Mouse (Mus musculus) forebrain, postnatal 0 days (tissue): ENCODE measurements around the gene Ddx19b. TPM values are rescaled to one million over a fixed set of nuclear protein-coding genes. Genes with fewer than 3 reads are reported as not detected.
"Not testable (repeated sequence)": the region's sequence is repeated elsewhere in the genome, so short reads cannot be mapped to it uniquely, and the experiment has no call there.

Experiments
- ATAC-seq: fragments of 200-750 bp; cut with Nextera tagmentation; 2 replicates; pipeline ENCODE4 v1.8.0; 2017; ENCODE audit warnings: mild to moderate bottlenecking, moderate library complexity
- DNase-seq: peaks from one replicate; pipeline ENCODE4 v3.0.0-alpha.2; 2015
- H3K27ac ChIP-seq: fragments of 300-500 bp; sonication (generic); 2 replicates; pipeline ENCODE4 v1.5.1; 2014; ENCODE audit warnings: low read depth, mild to moderate bottlenecking, antibody characterized with exemption, low read length, moderate library complexity, mixed read lengths
- H3K27me3 ChIP-seq: fragments of 300-500 bp; sonication (generic); 2 replicates; pipeline ENCODE4 v1.6.1; 2014; ENCODE audit warnings: mild to moderate bottlenecking, low read length, mixed read lengths; ENCODE audit not compliant: insufficient read depth
- H3K36me3 ChIP-seq: fragments of 300-500 bp; sonication (generic); 2 replicates; pipeline ENCODE4 v1.6.1; 2014; ENCODE audit warnings: mild to moderate bottlenecking, moderate library complexity; ENCODE audit not compliant: insufficient read depth
- H3K4me1 ChIP-seq: fragments of 300-500 bp; sonication (generic); 2 replicates; pipeline ENCODE4 v1.6.1; 2014; ENCODE audit warnings: antibody characterized with exemption; ENCODE audit not compliant: insufficient read depth
- H3K4me2 ChIP-seq: fragments of 300-500 bp; sonication (generic); 2 replicates; pipeline ENCODE4 v1.6.1; 2014; ENCODE audit warnings: low read depth, mild to moderate bottlenecking, moderate library complexity
- H3K4me3 ChIP-seq: fragments of 300-500 bp; sonication (generic); 2 replicates; pipeline ENCODE4 v1.5.1; 2014; ENCODE audit warnings: low read depth, low read length, mixed read lengths
- H3K9ac ChIP-seq: fragments of 300-500 bp; sonication (generic); 2 replicates; pipeline ENCODE4 v1.6.1; 2014; ENCODE audit warnings: mild to moderate bottlenecking
- H3K9me3 ChIP-seq: fragments of 300-500 bp; sonication (generic); 2 replicates; pipeline ENCODE4 v1.6.1; 2016; ENCODE audit warnings: low read length
- CTCF ChIP-seq: sonication (generic); IDR thresholded peaks from 2 replicates; pipeline ENCODE4 v1.5.1; 2016; ENCODE audit warnings: antibody characterized with exemption, control low read depth, low read depth
- WGBS: fragments of 180-500 bp; shearing (Covaris S2); extraction: QIAGEN DNeasy Blood & Tissue Kit; methylation state at CpG from one replicate; pipeline ENCODE4 v1.1.7; 2014; 5-methylcytosine and 5-hydroxymethylcytosine counted together
- microRNA-seq, 2 experiments: library from miRNA; unstranded; fragments of <30 nt; microRNA quantifications; one replicate each; pipeline ENCODE4; 2016
- polyA plus RNA-seq: library from polyadenylated mRNA; unstranded; fragments of >200 nt; fragmentation: Nextera tagmentation; extraction: Ambion mirVana; gene quantifications from 2 replicates; pipeline ENCODE4 v1.2.1, GENCODE M21; 2015
- total RNA-seq: library from RNA; depleted of rRNA; stranded (reverse); fragments of >200 nt; gene quantifications from 2 replicates; pipeline ENCODE4 v1.2.3, GENCODE M21; 2014; rRNA removed

Ddx19b gene
- total and polyA plus RNA-seq, 2 experiments from 2014 or later: 5.5 to 16.8 TPM

GRCm38 (mm10) chr8:110959071-110959780 is 72.3 kb downstream of the Ddx19b start:
- no peak for ATAC-seq
- Histone ChIP-seq H3K27me3 (no peaks in the 10 kb centered on the region), H3K27ac (no peak overlapping the region), H3K9ac (no peak overlapping the region), H3K4me1 (no peaks in the 10 kb centered on the region), H3K4me3 (no peak overlapping the region), H3K4me2 (no peak overlapping the region), H3K9me3 (no peaks in the 10 kb centered on the region), H3K36me3 (peaks cover 54% of the 10 kb centered on the region)
- DNase-seq: no peak
- no peak for TF ChIP-seq CTCF
- whole genome bisulfite sequencing: 86% methylated on average over 12 of the region's 12 CpGs

- not testable (repeated sequence) for H3K9me3 ChIP-seq, H3K9ac ChIP-seq, H3K4me1 ChIP-seq, DNase-seq, ATAC-seq, H3K4me3 ChIP-seq, H3K27ac ChIP-seq, H3K27me3 ChIP-seq, H3K4me2 ChIP-seq
- TF ChIP-seq CTCF: 0 out of 2 replicates have a peak, but pooled peaks have one; percentile 2
- peaks cover 51% of the 10 kb centered on the region for H3K36me3 ChIP-seq
- WGBS: 90% methylated on average over 7 of the region's 7 CpGs
These were observed 73.0 kb downstream of the Ddx19b start for GRCm38 (mm10) chr8:110958553-110958952.

- no peaks in the 10 kb centered on the region for H3K9me3 ChIP-seq
- peaks cover 49% of the 10 kb centered on the region for H3K36me3 ChIP-seq
- no peaks in the 10 kb centered on the region for H3K4me1 ChIP-seq
- WGBS: 91% methylated on average over 5 of the region's 5 CpGs
- H3K27me3 ChIP-seq: no peaks in the 10 kb centered on the region
- no peak overlapping the region for H3K4me2 ChIP-seq
- DNase-seq (no peak), ATAC-seq (no peak)
- no peak for TF ChIP-seq CTCF
- no peak overlapping the region for H3K4me3 ChIP-seq
- H3K27ac ChIP-seq: no peak overlapping the region
- no peak overlapping the region for H3K9ac ChIP-seq
These were observed 73.4 kb downstream of the Ddx19b start for GRCm38 (mm10) chr8:110958135-110958534.

- no peak for TF ChIP-seq CTCF
- DNase-seq: no peak
- Histone ChIP-seq H3K4me2 (no peak overlapping the region), H3K4me1 (no peaks in the 10 kb centered on the region), H3K27me3 (no peaks in the 10 kb centered on the region), H3K4me3 (no peak overlapping the region), H3K9ac (no peak overlapping the region), H3K27ac (no peak overlapping the region), H3K9me3 (no peaks in the 10 kb centered on the region), H3K36me3 (peaks cover 43% of the 10 kb centered on the region)
- ATAC-seq: no peak
- WGBS: 90% methylated on average over 19 of the region's 19 CpGs
These were observed 74.1 kb downstream of the Ddx19b start for GRCm38 (mm10) chr8:110957471-110957870.

- no peak for TF ChIP-seq CTCF
- Histone ChIP-seq H3K36me3 (peaks cover 47% of the 10 kb centered on the region), H3K4me3 (no peak overlapping the region), H3K9me3 (no peaks in the 10 kb centered on the region), H3K4me1 (no peaks in the 10 kb centered on the region), H3K4me2 (no peak overlapping the region), H3K27me3 (no peaks in the 10 kb centered on the region), H3K27ac (no peak overlapping the region), H3K9ac (no peak overlapping the region)
- no peak for ATAC-seq
- WGBS: 79% methylated on average over 15 of the region's 15 CpGs
- no peak for DNase-seq
These were observed 74.7 kb downstream of the Ddx19b start for GRCm38 (mm10) chr8:110956619-110957450.

GRCm38 (mm10) chr8:110954776-110955175 is 76.8 kb downstream of the Ddx19b start:
- no peaks in the 10 kb centered on the region for H3K4me1 ChIP-seq
- no peak overlapping the region for H3K4me2 ChIP-seq
- peaks cover 39% of the 10 kb centered on the region for H3K36me3 ChIP-seq
- no peaks in the 10 kb centered on the region for H3K27me3 ChIP-seq
- no peak overlapping the region for H3K9ac ChIP-seq
- no peaks in the 10 kb centered on the region for H3K9me3 ChIP-seq
- ATAC-seq: no peak
- no peak for TF ChIP-seq CTCF
- H3K27ac ChIP-seq: no peak overlapping the region
- no peak overlapping the region for H3K4me3 ChIP-seq
- 85% methylated on average over 8 of the region's 8 CpGs for WGBS
- DNase-seq: no peak

Small RNA genes within 50 kb of the gene (microRNA-seq; reads per million reads assigned to microRNA genes)
- gene Gm24103: 0 reads per million in 2 experiments
- gene Mir3473d: 0.12 to 0.39 reads per million in 2 experiments

Other genes starting within 250 kb of the Ddx19b start
- 10.2 and 11.1 TPM in 2 replicates for gene Il34, start 225.8 kb downstream of the Ddx19b start, total RNA-seq
- gene Il34, start 225.8 kb downstream of the Ddx19b start, polyA plus RNA-seq: 8.8 and 9.1 TPM in 2 replicates
- 50.5 and 63.5 TPM in 2 replicates for gene Cog4, start 185.2 kb downstream of the Ddx19b start, total RNA-seq
- 35.2 and 45.3 TPM in 2 replicates for gene Cog4, start 185.2 kb downstream of the Ddx19b start, polyA plus RNA-seq
- gene Sf3b3, start 185.0 kb downstream of the Ddx19b start, total RNA-seq: 80.3 and 99.2 TPM in 2 replicates
- gene Sf3b3, start 185.0 kb downstream of the Ddx19b start, polyA plus RNA-seq: 52.9 and 64.8 TPM in 2 replicates
- 8.8 and 12.4 TPM in 2 replicates for gene Fuk, start 129.3 kb downstream of the Ddx19b start, total RNA-seq
- gene Fuk, start 129.3 kb downstream of the Ddx19b start, polyA plus RNA-seq: 3.5 and 4.5 TPM in 2 replicates
- gene St3gal2, start 111.8 kb downstream of the Ddx19b start, total RNA-seq: 27.4 and 30.7 TPM in 2 replicates
- 16.0 and 22.1 TPM in 2 replicates for gene St3gal2, start 111.8 kb downstream of the Ddx19b start, polyA plus RNA-seq
- 32.5 and 44.3 TPM in 2 replicates for gene Ddx19a, start 34.0 kb downstream of the Ddx19b start, total RNA-seq
- gene Ddx19a, start 34.0 kb downstream of the Ddx19b start, polyA plus RNA-seq: 14.3 and 15.0 TPM in 2 replicates
- gene Aars, start 1.4 kb upstream of the Ddx19b start, total RNA-seq: 79.3 and 106 TPM in 2 replicates
- gene Aars, start 1.4 kb upstream of the Ddx19b start, polyA plus RNA-seq: 67.4 and 74.5 TPM in 2 replicates
- gene Exosc6, start 24.6 kb upstream of the Ddx19b start, total RNA-seq: 2.8 TPM in 1 of 2 replicates, not detected in the other
- not detected in 2 replicates for gene Exosc6, start 24.6 kb upstream of the Ddx19b start, polyA plus RNA-seq
- 0.33 and 0.38 TPM in 2 replicates for gene Clec18a, start 60.7 kb upstream of the Ddx19b start, total RNA-seq
- gene Clec18a, start 60.7 kb upstream of the Ddx19b start, polyA plus RNA-seq: 0.42 and 0.54 TPM in 2 replicates
- gene Pdpr, start 62.9 kb upstream of the Ddx19b start, total RNA-seq: 27.5 and 31.5 TPM in 2 replicates
- 5.8 and 9.3 TPM in 2 replicates for gene Pdpr, start 62.9 kb upstream of the Ddx19b start, polyA plus RNA-seq
- gene Glg1, start 227.5 kb upstream of the Ddx19b start, total RNA-seq: 32.1 and 45.0 TPM in 2 replicates
- gene Glg1, start 227.5 kb upstream of the Ddx19b start, polyA plus RNA-seq: 35.0 and 49.7 TPM in 2 replicates